Mouse (Mus musculus): Measurements from ENCODE around the gene Capn15.

GRCm38 (mm10) chr17:25958771-25959494, 26.7 kb downstream of the Capn15 start:
- TF ChIP-seq CTCF (IDR thresholded peaks at IDR 0.05; ENCODE audit: low read depth, low read length) (no peak), POLR2A (IDR thresholded peaks at IDR 0.05; ENCODE audit: borderline replicate concordance, low read depth, low read length) (no peak)
